Mouse (Mus musculus): ENCODE data around the gene Ttc28. TPM values are rescaled to one million over a fixed set of nuclear protein-coding genes. Genes with fewer than 3 reads are reported as not detected.
A peak's percentile ranks its signal among the peaks of the same experiment; 100 is the strongest.

The Ttc28 gene
- polyA plus RNA-seq, 1 experiment from 2014 or later, result 5.8 TPM

DNA sequence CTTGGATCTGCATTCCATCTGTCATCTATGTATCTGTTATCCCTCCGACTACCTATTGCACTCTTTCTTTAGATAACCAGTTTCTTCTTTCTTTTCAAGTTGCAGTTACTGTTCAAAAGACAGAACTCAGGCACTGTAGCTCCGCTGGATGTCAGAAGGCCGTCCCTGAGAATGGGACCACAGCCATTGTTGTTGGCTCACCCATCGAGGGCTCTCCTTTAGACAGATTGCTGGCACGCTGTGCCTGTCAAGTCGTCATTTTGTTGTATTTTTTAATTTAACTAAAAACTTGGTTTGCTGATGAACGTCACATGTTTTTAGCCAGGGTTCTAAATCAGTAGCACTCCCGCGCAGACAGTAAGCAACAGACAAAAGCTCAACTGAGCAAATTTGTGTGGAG lies 124.1 kb downstream of the Ttc28 start:
- Histone ChIP-seq H3K4me1 (ENCODE audit: control insufficient read depth, insufficient read depth, low read length) (peaks cover 14% of the 10 kb centered on the region), H3K4me3 (ENCODE audit: low read length) (no peak overlapping the region), H3K27me3 (ENCODE audit: control insufficient read depth, insufficient read depth, low read length) (no peaks in the 10 kb centered on the region), H3K4me2 (ENCODE audit: low read depth, low read length) (no peak overlapping the region), H3K9ac (ENCODE audit: low read length) (no peak overlapping the region), H3K36me3 (ENCODE audit: control insufficient read depth, insufficient read depth) (no peaks in the 10 kb centered on the region), H3K9me3 (replicated peaks; ENCODE audit: control insufficient read depth, low read length) (no peaks in the 10 kb centered on the region), H3K27ac (ENCODE audit: low read length) (no peak overlapping the region)
- ATAC-seq (replicated peaks; ENCODE audit: extremely low read depth, insufficient read depth, low FRiP score), result no peak
- whole genome bisulfite sequencing, result 75% methylated on average over 9 of the region's 9 CpGs

DNA sequence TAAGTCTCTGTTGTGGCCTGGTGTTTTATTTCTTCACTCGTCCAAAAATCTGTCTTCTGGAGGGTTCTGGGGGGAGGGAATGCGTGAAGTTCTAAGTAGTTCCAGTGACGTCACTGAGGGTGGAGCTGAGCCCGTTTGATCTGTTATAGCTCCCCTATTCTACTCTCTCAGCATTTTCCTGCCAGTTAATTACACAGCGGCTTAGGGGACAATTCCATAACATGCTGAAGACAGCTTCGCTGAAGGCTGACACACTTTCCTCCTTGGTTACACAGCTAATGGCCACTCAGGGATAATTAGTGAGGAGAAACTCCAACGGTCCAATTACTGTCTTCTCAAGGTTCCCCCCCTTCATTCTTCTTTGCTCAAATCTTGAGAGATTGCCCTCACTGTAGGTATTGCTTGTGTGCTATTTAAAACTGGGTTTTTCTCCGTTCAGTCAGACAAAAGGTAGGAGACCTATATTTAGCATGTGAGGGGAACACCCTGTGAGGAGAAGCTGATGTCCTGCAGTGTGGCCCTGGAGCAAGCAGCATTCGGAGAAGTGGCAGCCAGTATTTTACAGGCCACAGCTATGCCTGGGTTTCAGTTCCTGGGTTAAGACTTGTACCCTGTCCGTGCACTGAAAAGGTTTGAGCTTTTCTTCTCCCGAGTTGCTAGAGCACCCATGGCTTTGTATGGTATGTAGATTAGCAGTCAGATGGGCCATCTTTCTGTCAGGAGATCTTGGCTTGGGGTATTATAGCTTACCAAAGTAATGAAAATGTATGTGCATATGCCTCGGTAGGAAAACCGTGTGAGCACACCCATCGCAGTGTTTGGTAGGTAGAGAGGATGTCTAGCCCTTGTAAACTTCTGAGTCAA lies 126.9 kb downstream of the Ttc28 start:
- ATAC-seq (replicated peaks; ENCODE audit: extremely low read depth, insufficient read depth, low FRiP score), result no peak
- no peak overlapping the region for H3K9ac ChIP-seq (ENCODE audit: low read length)
- H3K4me2 ChIP-seq (ENCODE audit: low read depth, low read length), result peak overlapping the region; percentile 27; the same call in 1 of the 2 replicates

DNA sequence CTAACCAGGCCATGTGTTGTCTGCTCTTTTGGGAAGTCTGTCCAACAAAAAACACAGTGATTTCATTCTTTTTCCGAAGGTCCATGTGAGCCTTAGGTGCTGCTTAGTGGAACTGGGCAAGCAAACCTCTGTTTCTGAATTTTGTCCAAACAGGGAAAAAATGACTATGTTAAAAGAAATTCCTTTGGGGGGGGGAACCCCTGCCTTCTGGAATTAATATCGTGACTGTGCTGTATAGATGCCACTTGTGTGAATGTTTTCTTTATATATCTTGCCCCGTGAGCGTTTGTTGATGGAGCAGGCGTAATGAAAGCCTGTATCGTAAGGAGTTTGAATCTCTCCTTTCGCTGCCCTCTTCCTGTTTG lies 127.5 kb downstream of the Ttc28 start:
- Histone ChIP-seq H3K9me3 (replicated peaks; ENCODE audit: control insufficient read depth, low read length) (peaks cover 5% of the 10 kb centered on the region; the same call in 1 of the 2 replicates), H3K4me2 (ENCODE audit: low read depth, low read length) (no peak overlapping the region), H3K4me3 (ENCODE audit: low read length) (no peak overlapping the region), H3K9ac (ENCODE audit: low read length) (no peak overlapping the region), H3K27me3 (ENCODE audit: control insufficient read depth, insufficient read depth, low read length) (no peaks in the 10 kb centered on the region), H3K36me3 (ENCODE audit: control insufficient read depth, insufficient read depth) (no peaks in the 10 kb centered on the region), H3K27ac (ENCODE audit: low read length) (no peak overlapping the region; the same call in 1 of the 2 replicates), H3K4me1 (ENCODE audit: control insufficient read depth, insufficient read depth, low read length) (peaks cover 24% of the 10 kb centered on the region)
- no peak for ATAC-seq (replicated peaks; ENCODE audit: extremely low read depth, insufficient read depth, low FRiP score)
- WGBS, result 54% methylated on average over 7 of the region's 7 CpGs

More for the DNA sequence above, 126.9 kb downstream of the Ttc28 start:
- Histone ChIP-seq H3K4me3 (ENCODE audit: low read length) (no peak overlapping the region), H3K9me3 (replicated peaks; ENCODE audit: control insufficient read depth, low read length) (peaks cover 5% of the 10 kb centered on the region; the same call in 1 of the 2 replicates), H3K36me3 (ENCODE audit: control insufficient read depth, insufficient read depth) (no peaks in the 10 kb centered on the region), H3K27me3 (ENCODE audit: control insufficient read depth, insufficient read depth, low read length) (no peaks in the 10 kb centered on the region), H3K4me1 (ENCODE audit: control insufficient read depth, insufficient read depth, low read length) (peaks cover 22% of the 10 kb centered on the region), H3K27ac (ENCODE audit: low read length) (peak overlapping the region; percentile 62)
- 51% methylated on average over 14 of the region's 14 CpGs for WGBS

DNA sequence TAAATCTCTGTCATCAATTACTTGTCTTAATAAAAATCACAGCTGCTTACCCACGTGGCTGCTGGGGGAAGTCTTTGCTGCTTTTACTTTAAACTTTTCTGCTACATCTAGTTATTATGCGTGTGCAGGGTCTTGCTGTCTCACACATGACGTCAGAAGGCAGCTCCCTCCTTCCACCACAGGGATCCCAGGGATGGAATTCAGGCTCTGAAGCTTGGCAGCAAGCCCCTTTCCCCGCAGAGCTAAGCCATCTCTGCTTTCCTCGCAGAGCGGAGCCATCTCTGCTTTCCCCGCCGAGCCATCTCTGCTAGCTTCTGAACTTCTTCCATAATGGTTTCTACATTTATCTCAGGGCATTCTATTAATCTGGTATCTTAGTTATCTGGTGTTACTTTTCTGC lies 128.3 kb downstream of the Ttc28 start:
- no peak for ATAC-seq (replicated peaks; ENCODE audit: extremely low read depth, insufficient read depth, low FRiP score)
- Histone ChIP-seq H3K9me3 (replicated peaks; ENCODE audit: control insufficient read depth, low read length) (peaks cover 5% of the 10 kb centered on the region; the same call in 1 of the 2 replicates), H3K27ac (ENCODE audit: low read length) (no peak overlapping the region), H3K4me3 (ENCODE audit: low read length) (no peak overlapping the region), H3K27me3 (ENCODE audit: control insufficient read depth, insufficient read depth, low read length) (no peaks in the 10 kb centered on the region), H3K4me1 (ENCODE audit: control insufficient read depth, insufficient read depth, low read length) (peaks cover 24% of the 10 kb centered on the region), H3K36me3 (ENCODE audit: control insufficient read depth, insufficient read depth) (no peaks in the 10 kb centered on the region), H3K4me2 (ENCODE audit: low read depth, low read length) (no peak overlapping the region), H3K9ac (ENCODE audit: low read length) (no peak overlapping the region)
- WGBS, result 65% methylated on average over 8 of the region's 8 CpGs

DNA sequence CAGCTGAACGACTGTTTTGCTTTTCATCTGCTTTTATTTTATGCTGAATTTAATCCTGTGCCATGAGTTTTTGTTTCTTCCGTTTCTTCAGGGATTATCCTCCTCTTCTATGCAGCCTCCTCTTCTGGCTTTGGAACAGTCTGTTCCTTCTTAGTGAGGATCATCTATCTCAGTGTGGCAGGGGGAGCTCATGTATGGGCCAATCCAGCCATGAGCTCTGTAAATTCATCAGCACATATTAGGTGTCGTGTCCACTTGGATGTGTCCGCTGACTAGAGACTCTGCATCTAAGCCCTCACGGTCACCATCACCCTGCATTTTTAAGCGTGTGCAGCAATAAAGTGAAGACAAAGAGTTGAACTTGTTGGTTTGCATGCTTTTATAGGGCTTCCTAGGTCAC lies 128.8 kb downstream of the Ttc28 start:
- H3K4me1 ChIP-seq (ENCODE audit: control insufficient read depth, insufficient read depth, low read length), result peaks cover 24% of the 10 kb centered on the region
- no peak overlapping the region for H3K27ac ChIP-seq (ENCODE audit: low read length)
- peaks cover 5% of the 10 kb centered on the region; the same call in 1 of the 2 replicates for H3K9me3 ChIP-seq (replicated peaks; ENCODE audit: control insufficient read depth, low read length)
- H3K4me2 ChIP-seq (ENCODE audit: low read depth, low read length), result no peak overlapping the region
- WGBS, result 89% methylated on average over 6 of the region's 6 CpGs
- ATAC-seq (replicated peaks; ENCODE audit: extremely low read depth, insufficient read depth, low FRiP score), result no peak
- no peaks in the 10 kb centered on the region for H3K36me3 ChIP-seq (ENCODE audit: control insufficient read depth, insufficient read depth)
- H3K9ac ChIP-seq (ENCODE audit: low read length), result no peak overlapping the region
- H3K4me3 ChIP-seq (ENCODE audit: low read length), result no peak overlapping the region
- H3K27me3 ChIP-seq (ENCODE audit: control insufficient read depth, insufficient read depth, low read length), result no peaks in the 10 kb centered on the region

DNA sequence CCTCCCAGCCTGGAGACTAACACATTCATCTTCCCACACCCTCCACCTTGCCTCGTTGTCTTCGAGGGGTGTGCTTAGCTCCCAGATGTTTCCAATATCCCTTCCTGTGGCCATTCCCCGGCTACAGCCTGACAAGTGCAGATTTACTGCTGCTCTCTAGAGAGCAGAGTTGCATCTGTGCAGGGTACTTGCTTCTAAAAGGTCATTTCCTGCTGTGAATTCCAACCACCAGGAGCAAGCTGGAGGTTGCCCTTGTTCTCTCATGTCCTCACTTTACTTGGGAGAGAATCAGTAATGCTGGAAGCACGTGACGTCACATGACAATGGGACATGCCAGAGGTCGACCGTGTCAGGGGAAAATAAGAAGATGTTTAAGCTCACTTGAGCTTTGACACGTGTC lies 131.7 kb downstream of the Ttc28 start:
- Histone ChIP-seq H3K9ac (ENCODE audit: low read length) (no peak overlapping the region), H3K27ac (ENCODE audit: low read length) (no peak overlapping the region), H3K4me2 (ENCODE audit: low read depth, low read length) (no peak overlapping the region), H3K36me3 (ENCODE audit: control insufficient read depth, insufficient read depth) (no peaks in the 10 kb centered on the region), H3K9me3 (replicated peaks; ENCODE audit: control insufficient read depth, low read length) (peaks cover 10% of the 10 kb centered on the region; the same call in 1 of the 2 replicates), H3K27me3 (ENCODE audit: control insufficient read depth, insufficient read depth, low read length) (no peaks in the 10 kb centered on the region), H3K4me3 (ENCODE audit: low read length) (no peak overlapping the region), H3K4me1 (ENCODE audit: control insufficient read depth, insufficient read depth, low read length) (peaks cover 22% of the 10 kb centered on the region)
- 23% methylated on average over 8 of the region's 8 CpGs for WGBS
- peak; percentile 58 for ATAC-seq (replicated peaks; ENCODE audit: extremely low read depth, insufficient read depth, low FRiP score)

DNA sequence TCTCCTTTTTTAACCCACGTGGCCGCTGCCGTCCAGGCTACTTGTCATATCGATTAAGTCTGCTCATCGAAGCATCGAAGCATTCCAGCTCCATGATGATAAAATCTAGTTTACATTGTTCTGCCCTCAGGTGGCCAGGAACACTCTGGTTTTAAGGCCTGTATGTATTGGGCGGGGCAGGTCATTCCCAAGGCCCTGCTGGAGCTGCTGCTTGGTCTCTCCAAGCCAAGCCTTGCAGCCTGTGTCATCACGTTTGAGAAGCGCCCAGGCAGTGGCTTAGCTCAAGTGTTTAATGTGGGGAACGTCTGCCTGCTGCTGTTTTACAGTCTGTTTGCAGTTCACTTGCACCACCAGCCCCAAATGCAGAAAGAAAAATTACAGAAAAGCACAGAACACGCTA lies 132.5 kb downstream of the Ttc28 start:
- no peaks in the 10 kb centered on the region for H3K36me3 ChIP-seq (ENCODE audit: control insufficient read depth, insufficient read depth)
- no peak overlapping the region for H3K4me2 ChIP-seq (ENCODE audit: low read depth, low read length)
- H3K9me3 ChIP-seq (replicated peaks; ENCODE audit: control insufficient read depth, low read length), result peaks cover 10% of the 10 kb centered on the region; the same call in 1 of the 2 replicates
- no peaks in the 10 kb centered on the region for H3K27me3 ChIP-seq (ENCODE audit: control insufficient read depth, insufficient read depth, low read length)
- no peak overlapping the region for H3K9ac ChIP-seq (ENCODE audit: low read length)
- H3K4me1 ChIP-seq (ENCODE audit: control insufficient read depth, insufficient read depth, low read length), result peaks cover 14% of the 10 kb centered on the region
- 71% methylated on average over 11 of the region's 11 CpGs for WGBS
- H3K4me3 ChIP-seq (ENCODE audit: low read length), result no peak overlapping the region
- ATAC-seq (replicated peaks; ENCODE audit: extremely low read depth, insufficient read depth, low FRiP score), result no peak
- H3K27ac ChIP-seq (ENCODE audit: low read length), result no peak overlapping the region

DNA sequence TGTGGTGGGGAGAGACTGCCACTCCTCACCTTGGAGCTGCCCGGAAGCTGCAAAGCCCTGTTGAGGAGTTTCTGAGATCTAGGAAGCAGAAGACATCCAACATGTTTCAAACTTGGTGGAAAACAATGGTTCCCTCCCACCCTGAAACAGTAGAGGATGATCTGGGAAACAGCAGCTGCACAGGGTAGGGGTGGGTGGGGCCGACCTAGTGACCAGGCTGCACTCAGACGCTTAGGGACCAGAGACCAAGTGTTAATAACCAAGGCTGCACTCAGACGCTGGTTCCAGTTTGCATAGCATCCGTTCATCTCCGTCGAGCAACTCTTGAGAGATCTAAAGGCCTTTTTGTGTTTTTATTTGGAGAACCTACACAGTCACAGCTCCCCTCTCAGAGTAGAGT lies 133.0 kb downstream of the Ttc28 start:
- no peak overlapping the region for H3K9ac ChIP-seq (ENCODE audit: low read length)
- H3K36me3 ChIP-seq (ENCODE audit: control insufficient read depth, insufficient read depth), result no peaks in the 10 kb centered on the region
- H3K27ac ChIP-seq (ENCODE audit: low read length), result no peak overlapping the region
- no peak overlapping the region for H3K4me2 ChIP-seq (ENCODE audit: low read depth, low read length)
- WGBS, result 79% methylated on average over 7 of the region's 7 CpGs
- ATAC-seq (replicated peaks; ENCODE audit: extremely low read depth, insufficient read depth, low FRiP score), result no peak
- H3K4me3 ChIP-seq (ENCODE audit: low read length), result no peak overlapping the region
- H3K9me3 ChIP-seq (replicated peaks; ENCODE audit: control insufficient read depth, low read length), result peaks cover 10% of the 10 kb centered on the region; the same call in 1 of the 2 replicates
- peaks cover 12% of the 10 kb centered on the region for H3K4me1 ChIP-seq (ENCODE audit: control insufficient read depth, insufficient read depth, low read length)
- H3K27me3 ChIP-seq (ENCODE audit: control insufficient read depth, insufficient read depth, low read length), result no peaks in the 10 kb centered on the region

DNA sequence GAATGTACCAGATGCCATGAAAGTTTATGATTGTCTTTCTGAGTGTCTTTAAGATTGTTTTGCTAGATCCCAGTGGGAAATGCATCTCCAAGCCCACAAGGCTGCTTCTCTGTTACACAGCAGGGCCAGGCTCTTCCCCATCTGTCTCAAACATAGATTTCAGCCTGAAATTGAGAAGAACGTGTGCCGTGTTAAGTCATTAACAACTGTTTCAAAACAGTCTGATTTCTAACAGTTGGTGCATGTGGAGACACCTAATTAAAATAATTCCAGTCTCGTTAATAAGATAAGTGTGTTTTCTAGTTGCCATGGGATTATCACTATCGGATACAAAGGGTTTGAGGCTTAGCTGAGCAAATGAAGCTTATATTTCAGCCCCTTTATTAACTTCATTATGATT lies 135.4 kb downstream of the Ttc28 start:
- ATAC-seq (replicated peaks; ENCODE audit: extremely low read depth, insufficient read depth, low FRiP score), result no peak
- H3K4me1 ChIP-seq (ENCODE audit: control insufficient read depth, insufficient read depth, low read length), result peaks cover 15% of the 10 kb centered on the region
- H3K9ac ChIP-seq (ENCODE audit: low read length), result no peak overlapping the region
- no peak overlapping the region for H3K4me2 ChIP-seq (ENCODE audit: low read depth, low read length)
- H3K27ac ChIP-seq (ENCODE audit: low read length), result no peak overlapping the region
- 89% methylated on average over 4 of the region's 4 CpGs for WGBS
- no peaks in the 10 kb centered on the region for H3K27me3 ChIP-seq (ENCODE audit: control insufficient read depth, insufficient read depth, low read length)
- H3K36me3 ChIP-seq (ENCODE audit: control insufficient read depth, insufficient read depth), result no peaks in the 10 kb centered on the region
- no peak overlapping the region for H3K4me3 ChIP-seq (ENCODE audit: low read length)
- peaks cover 7% of the 10 kb centered on the region; the same call in 1 of the 2 replicates for H3K9me3 ChIP-seq (replicated peaks; ENCODE audit: control insufficient read depth, low read length)
